Mouse (Mus musculus) cerebellum, postnatal 4 days (tissue): Measurements from ENCODE around the gene Gm21739.
"Not testable (repeated sequence)": the region's sequence is repeated elsewhere in the genome, so short reads cannot be mapped to it uniquely, and the experiment has no call there.

ENCODE experiments used
- DNase-seq, 2 experiments: peaks; one replicate each; pipeline ENCODE4 v3.0.0; 2022; ENCODE audit warnings: low spot score in 2 of 2, mixed read lengths in 1 of 2

The Gm21739 gene

DNA sequence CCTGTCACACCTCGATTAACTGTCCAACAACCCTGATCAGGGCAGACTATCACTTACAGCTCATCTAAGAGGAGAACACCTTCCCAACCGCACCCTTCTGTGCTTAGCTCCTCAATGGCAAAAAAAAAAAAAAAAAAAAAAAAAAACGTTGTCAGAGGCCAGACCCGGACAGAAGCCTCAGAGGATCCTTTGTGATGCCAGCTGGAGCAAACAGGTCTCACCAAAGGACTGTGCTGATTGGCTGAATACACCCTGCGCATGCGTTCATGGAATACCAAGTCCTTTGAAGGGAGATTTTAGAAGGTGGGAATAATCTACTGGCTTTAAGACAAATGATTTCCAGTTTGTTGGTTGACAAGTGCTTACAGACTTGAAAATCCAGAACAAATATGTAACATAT is at the start of gene Gm21739:
Gene Gm21739, minus strand, starts transcription at position 101 of the 400 bp plus-strand sequence.
- not testable (repeated sequence) for DNase-seq
